Mouse (Mus musculus) neural tube, embryonic 12.5 days (tissue): ENCODE measurements around the gene Cachd1. TPM values are rescaled to one million over a fixed set of nuclear protein-coding genes. Genes with fewer than 3 reads are reported as not detected.

Experiments
- ATAC-seq: fragments of 200-750 bp; cut with Nextera tagmentation; 2 replicates; pipeline ENCODE4 v1.8.0; 2017; ENCODE audit warnings: low read depth, mild to moderate bottlenecking, moderate TSS enrichment, moderate library complexity; ENCODE audit not compliant: low FRiP score
- H3K27ac ChIP-seq: fragments of 300-500 bp; sonication (generic); 2 replicates; pipeline ENCODE4 v1.5.1; 2016
- H3K27me3 ChIP-seq: fragments of 300-500 bp; sonication (generic); replicated peaks from 2 replicates; pipeline ENCODE4 v1.6.1; 2016; ENCODE audit warnings: mild to moderate bottlenecking
- H3K36me3 ChIP-seq: fragments of 300-500 bp; sonication (generic); 2 replicates; pipeline ENCODE4 v1.6.1; 2016; ENCODE audit warnings: mild to moderate bottlenecking
- H3K4me1 ChIP-seq: fragments of 300-500 bp; sonication (generic); 2 replicates; pipeline ENCODE4 v1.6.1; 2016
- H3K4me2 ChIP-seq: fragments of 300-500 bp; sonication (generic); replicated peaks from 2 replicates; pipeline ENCODE4 v1.6.1; 2016; ENCODE audit warnings: mild to moderate bottlenecking
- H3K4me3 ChIP-seq: fragments of 300-500 bp; sonication (generic); 2 replicates; pipeline ENCODE4 v1.5.1; 2016
- H3K9ac ChIP-seq: fragments of 300-500 bp; sonication (generic); 2 replicates; pipeline ENCODE4 v1.6.1; 2016; ENCODE audit warnings: mild to moderate bottlenecking
- H3K9me3 ChIP-seq: fragments of 300-500 bp; sonication (generic); 2 replicates; pipeline ENCODE4 v1.6.1; 2016; ENCODE audit warnings: mild to moderate bottlenecking
- WGBS: fragments of 180-500 bp; shearing (Covaris S2); methylation state at CpG from one replicate; pipeline ENCODE4 v1.1.7; 2016; 5-methylcytosine and 5-hydroxymethylcytosine counted together
- polyA plus RNA-seq: library from polyadenylated mRNA; unstranded; fragments of >200 nt; fragmentation: Nextera tagmentation; extraction: Ambion mirVana; gene quantifications from 2 replicates; pipeline ENCODE4 v1.2.1, GENCODE M21; 2016

The Cachd1 gene
- polyA plus RNA-seq, 1 experiment from 2014 or later, result 30.2 TPM

DNA sequence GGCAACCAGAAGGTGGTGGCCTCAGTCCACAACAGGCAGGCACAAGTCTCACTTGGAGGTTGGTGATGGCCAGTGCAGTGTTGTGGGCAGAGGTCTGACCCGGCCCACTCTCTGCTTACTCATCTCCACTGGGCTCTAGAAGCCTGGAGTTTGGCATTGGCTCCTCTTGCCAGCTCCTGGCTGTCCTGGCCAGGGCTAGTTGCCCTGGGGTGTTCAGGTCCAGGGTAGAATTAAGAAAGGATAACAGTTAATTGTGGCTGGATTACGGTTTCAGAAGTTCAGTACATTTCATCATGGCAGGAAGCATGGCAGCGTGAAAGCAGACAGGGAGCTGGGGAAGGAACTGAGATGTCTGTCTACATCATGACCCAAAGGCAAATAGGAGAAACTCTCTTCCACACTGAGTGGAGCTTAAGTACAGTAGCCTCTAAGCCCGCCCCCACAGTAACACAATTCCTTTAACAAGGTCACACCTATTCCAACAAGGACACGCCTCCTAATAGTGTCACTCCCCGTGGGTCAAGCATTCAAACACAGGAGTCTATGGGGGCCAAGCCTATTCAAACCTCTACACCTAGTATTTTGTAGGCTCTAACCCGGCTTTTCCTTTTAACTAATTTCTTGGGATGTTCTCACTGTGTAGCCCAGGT lies 74.5 kb downstream of the Cachd1 start:
- no peak for ATAC-seq
- no peak overlapping the region for H3K9ac ChIP-seq
- no peaks in the 10 kb centered on the region for H3K27me3 ChIP-seq
- H3K4me3 ChIP-seq, result no peak overlapping the region
- H3K27ac ChIP-seq, result no peak overlapping the region
- WGBS, result 83% methylated on average over 7 of the region's 7 CpGs
- H3K9me3 ChIP-seq, result no peaks in the 10 kb centered on the region
- no peak overlapping the region for H3K4me2 ChIP-seq
- peaks cover 18% of the 10 kb centered on the region for H3K4me1 ChIP-seq
- H3K36me3 ChIP-seq, result no peaks in the 10 kb centered on the region

DNA sequence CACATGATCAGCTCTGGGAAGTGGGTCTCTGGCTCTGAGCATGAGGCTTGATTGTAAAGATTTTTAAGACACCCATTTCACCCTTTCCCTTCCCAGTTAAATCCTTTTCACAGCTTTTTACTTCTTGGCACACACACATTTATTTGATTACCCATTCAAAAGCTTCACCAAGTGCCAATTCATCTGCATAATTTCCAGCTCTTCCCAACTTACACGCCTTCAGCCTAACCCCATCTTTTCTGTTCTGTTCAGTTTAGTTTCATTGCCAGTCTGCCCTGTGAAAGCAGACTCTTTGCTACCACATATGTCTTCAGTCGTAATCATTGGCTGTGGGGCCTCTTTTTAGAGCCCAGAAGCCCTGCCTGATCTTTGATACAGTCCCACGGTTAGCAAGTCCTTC lies 76.0 kb downstream of the Cachd1 start:
- no peak overlapping the region for H3K4me3 ChIP-seq
- no peak overlapping the region for H3K4me2 ChIP-seq
- H3K27ac ChIP-seq, result no peak overlapping the region
- peaks cover 26% of the 10 kb centered on the region for H3K4me1 ChIP-seq
- no peak for ATAC-seq
- no peaks in the 10 kb centered on the region for H3K9me3 ChIP-seq
- no peaks in the 10 kb centered on the region for H3K36me3 ChIP-seq
- 40% methylated on average over 3 of the region's 3 CpGs for WGBS
- no peak overlapping the region for H3K9ac ChIP-seq
- H3K27me3 ChIP-seq, result no peaks in the 10 kb centered on the region

DNA sequence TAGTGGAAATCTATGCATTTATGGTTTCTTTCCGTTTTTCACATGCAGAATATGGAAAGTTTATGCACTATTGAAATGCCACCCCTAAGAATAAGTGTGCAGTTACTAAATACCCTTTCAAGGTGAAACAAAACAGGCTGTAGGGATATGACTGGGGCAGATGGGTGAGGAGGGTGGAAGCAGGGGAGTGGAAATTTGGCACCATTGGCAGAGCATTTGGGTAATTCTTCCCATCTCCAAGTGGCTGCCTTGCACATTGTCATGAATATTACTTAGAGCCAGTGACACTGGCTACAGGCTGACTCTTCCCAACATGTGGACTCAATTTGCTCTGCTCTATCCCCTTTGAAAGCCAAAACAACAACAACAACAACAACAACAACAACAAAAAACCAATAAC lies 77.0 kb downstream of the Cachd1 start:
- Histone ChIP-seq H3K4me3 (no peak overlapping the region), H3K9ac (no peak overlapping the region), H3K27me3 (no peaks in the 10 kb centered on the region), H3K4me2 (no peak overlapping the region), H3K4me1 (peaks cover 27% of the 10 kb centered on the region), H3K27ac (no peak overlapping the region), H3K9me3 (no peaks in the 10 kb centered on the region), H3K36me3 (no peaks in the 10 kb centered on the region)
- no peak for ATAC-seq
- WGBS, result 48% methylated on average over 1 of the region's 1 CpGs

- no peak for ATAC-seq
- 82% methylated on average over 4 of the region's 4 CpGs for WGBS
- H3K9me3 ChIP-seq, result no peaks in the 10 kb centered on the region
- H3K9ac ChIP-seq, result no peak overlapping the region
- H3K27me3 ChIP-seq, result no peaks in the 10 kb centered on the region
- H3K36me3 ChIP-seq, result no peaks in the 10 kb centered on the region
- H3K27ac ChIP-seq, result no peak overlapping the region
- no peak overlapping the region for H3K4me3 ChIP-seq
- no peak overlapping the region for H3K4me2 ChIP-seq
- peaks cover 27% of the 10 kb centered on the region for H3K4me1 ChIP-seq
Measured at GRCm38 (mm10) chr4:100855373-100855772, 78.9 kb downstream of the Cachd1 start.

- Histone ChIP-seq H3K27me3 (no peaks in the 10 kb centered on the region), H3K4me3 (no peak overlapping the region), H3K36me3 (no peaks in the 10 kb centered on the region), H3K4me1 (peaks cover 21% of the 10 kb centered on the region), H3K4me2 (no peak overlapping the region), H3K27ac (no peak overlapping the region), H3K9ac (no peak overlapping the region), H3K9me3 (no peaks in the 10 kb centered on the region)
- WGBS, result 29% methylated on average over 3 of the region's 3 CpGs
- ATAC-seq, result no peak
Measured at GRCm38 (mm10) chr4:100857411-100857869, 81.0 kb downstream of the Cachd1 start.

DNA sequence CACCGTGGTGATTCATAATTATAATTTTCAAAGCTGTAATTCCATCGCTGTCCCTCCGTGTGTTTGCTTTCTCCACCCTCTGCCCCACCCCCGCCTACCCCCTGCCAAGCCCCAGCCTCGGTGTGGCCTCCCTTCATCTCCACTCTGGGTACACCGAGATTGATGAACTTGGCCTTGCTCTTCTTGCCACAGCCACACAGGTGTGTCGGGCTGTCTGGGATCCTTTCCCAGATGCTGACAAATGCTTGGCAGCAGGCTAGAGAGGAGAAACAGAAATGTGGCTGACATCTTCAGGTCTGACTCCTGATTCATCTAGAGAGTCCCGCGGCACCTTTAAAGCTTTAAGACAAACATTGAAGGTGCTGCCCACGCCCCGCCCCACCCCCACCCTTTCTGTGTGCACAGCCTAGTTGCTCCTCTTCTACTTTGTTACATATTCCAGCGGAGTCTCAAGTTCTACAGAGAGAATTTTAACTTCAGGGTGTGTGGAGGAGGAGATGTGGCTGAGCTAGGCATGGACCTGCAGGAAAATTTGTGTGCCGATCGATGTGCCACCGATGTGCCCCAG lies 87.5 kb downstream of the Cachd1 start:
- WGBS, result 55% methylated on average over 15 of the region's 15 CpGs
- Histone ChIP-seq H3K9ac (no peak overlapping the region), H3K36me3 (no peaks in the 10 kb centered on the region), H3K4me1 (peaks cover 31% of the 10 kb centered on the region), H3K27ac (no peak overlapping the region), H3K4me2 (no peak overlapping the region), H3K27me3 (no peaks in the 10 kb centered on the region), H3K4me3 (no peak overlapping the region), H3K9me3 (no peaks in the 10 kb centered on the region)
- no peak for ATAC-seq

- no peak overlapping the region for H3K27ac ChIP-seq
- WGBS, result 23% methylated on average over 13 of the region's 13 CpGs
Measured at GRCm38 (mm10) chr4:100865423-100865822, 88.9 kb downstream of the Cachd1 start.

DNA sequence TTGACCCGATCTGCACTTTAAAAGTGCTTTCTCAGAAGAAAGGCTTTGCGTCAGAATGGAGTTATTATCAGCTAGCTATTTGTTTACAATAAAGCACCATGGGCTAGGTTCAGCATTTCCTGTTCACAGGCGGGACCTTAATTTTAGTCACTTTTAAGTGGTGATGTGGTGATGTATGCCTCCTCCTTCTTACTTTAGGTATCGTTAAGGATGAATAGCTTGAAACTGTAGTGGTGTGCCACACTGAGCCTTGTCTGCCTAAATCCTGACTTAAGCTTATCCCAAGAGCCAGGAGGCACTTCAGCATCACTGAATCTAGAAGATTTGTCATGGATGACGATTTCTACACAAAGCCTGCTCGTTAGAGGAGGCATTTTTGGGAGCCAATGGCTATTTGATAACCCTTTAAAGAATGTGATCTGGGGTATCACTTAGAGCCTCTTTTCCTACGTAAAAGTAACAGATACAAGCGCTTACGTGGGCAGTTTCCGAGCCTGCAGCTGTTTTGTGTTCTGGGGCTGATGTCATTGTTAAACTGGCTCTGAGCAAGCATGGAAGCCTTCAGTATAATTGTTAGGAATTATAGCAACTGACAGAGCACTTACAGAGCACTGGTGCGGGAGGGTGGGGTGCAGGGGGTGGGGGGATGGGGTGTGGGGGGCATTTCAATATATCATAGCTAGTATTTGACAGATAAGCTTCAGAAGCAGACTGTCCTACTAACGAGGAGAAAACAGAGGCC lies 89.7 kb downstream of the Cachd1 start:
- ATAC-seq, result 0 out of 2 replicates have a peak, but pooled peaks have one; percentile 42
- 35% methylated on average over 12 of the region's 12 CpGs for WGBS
- H3K36me3 ChIP-seq, result no peaks in the 10 kb centered on the region
- H3K27ac ChIP-seq, result no peak overlapping the region
- H3K27me3 ChIP-seq, result no peaks in the 10 kb centered on the region
- H3K9ac ChIP-seq, result no peak overlapping the region
- H3K4me2 ChIP-seq, result peak overlapping the region; percentile 28; the same call in 1 of the 2 replicates
- no peaks in the 10 kb centered on the region for H3K9me3 ChIP-seq
- peaks cover 32% of the 10 kb centered on the region for H3K4me1 ChIP-seq
- no peak overlapping the region for H3K4me3 ChIP-seq

More at GRCm38 (mm10) chr4:100865423-100865822, 88.9 kb downstream of the Cachd1 start:
- peak; percentile 17; the same call in 1 of the 2 replicates for ATAC-seq
- H3K27me3 ChIP-seq, result no peaks in the 10 kb centered on the region
- H3K4me3 ChIP-seq, result no peak overlapping the region
- peaks cover 31% of the 10 kb centered on the region for H3K4me1 ChIP-seq
- no peaks in the 10 kb centered on the region for H3K36me3 ChIP-seq
- H3K4me2 ChIP-seq, result peak overlapping the region; percentile 28
- H3K9ac ChIP-seq, result no peak overlapping the region
- H3K9me3 ChIP-seq, result no peaks in the 10 kb centered on the region

DNA sequence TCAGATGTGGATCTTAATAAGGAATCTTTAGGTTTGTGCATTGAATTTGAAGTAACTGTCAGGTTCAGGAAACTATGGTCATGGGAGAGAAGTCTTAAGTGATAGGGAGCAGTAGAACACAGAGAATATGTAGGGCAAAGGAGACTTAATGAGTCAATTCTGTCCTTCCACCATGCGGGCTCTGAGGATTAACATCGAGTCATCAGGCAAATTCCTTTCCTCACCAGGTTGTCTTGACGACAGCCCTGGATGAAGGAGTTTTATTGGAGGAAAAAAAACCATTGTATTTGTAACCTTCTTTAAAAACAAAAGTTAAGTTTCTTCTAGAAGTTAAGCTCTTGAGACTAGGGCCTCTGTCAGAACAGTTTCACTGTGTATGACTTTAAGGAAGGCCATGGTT lies 100.9 kb downstream of the Cachd1 start:
- H3K27me3 ChIP-seq, result no peaks in the 10 kb centered on the region
- H3K4me1 ChIP-seq, result no peaks in the 10 kb centered on the region
- no peaks in the 10 kb centered on the region for H3K36me3 ChIP-seq
- H3K9me3 ChIP-seq, result no peaks in the 10 kb centered on the region
- no peak overlapping the region for H3K4me3 ChIP-seq
- H3K4me2 ChIP-seq, result no peak overlapping the region
- WGBS, result 49% methylated on average over 3 of the region's 3 CpGs
- no peak overlapping the region for H3K9ac ChIP-seq
- no peak for ATAC-seq
- no peak overlapping the region for H3K27ac ChIP-seq

DNA sequence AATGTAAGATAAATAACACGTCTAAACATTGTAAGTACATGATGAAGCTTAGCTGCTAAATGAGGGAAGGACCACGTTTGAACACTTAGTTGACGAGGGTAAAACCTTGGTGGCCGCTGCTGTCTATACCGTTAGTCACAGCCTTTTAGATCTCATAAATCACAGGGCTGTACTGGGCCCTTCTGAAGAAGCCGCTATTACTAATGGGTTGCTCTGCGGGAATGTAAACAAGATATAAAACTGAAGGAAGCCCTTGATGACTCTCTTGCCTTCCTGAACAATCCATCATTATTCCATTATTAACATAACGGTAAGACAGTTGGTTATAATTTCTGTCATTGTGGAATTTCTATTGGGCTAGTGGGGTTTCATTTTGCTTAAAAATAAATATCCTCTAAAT lies 102.9 kb downstream of the Cachd1 start:
- Histone ChIP-seq H3K27ac (no peak overlapping the region), H3K36me3 (no peaks in the 10 kb centered on the region), H3K4me2 (no peak overlapping the region), H3K4me3 (no peak overlapping the region), H3K27me3 (no peaks in the 10 kb centered on the region), H3K9ac (no peak overlapping the region), H3K4me1 (no peaks in the 10 kb centered on the region), H3K9me3 (no peaks in the 10 kb centered on the region)
- WGBS, result 33% methylated on average over 8 of the region's 8 CpGs
- no peak for ATAC-seq

- Histone ChIP-seq H3K27ac (no peak overlapping the region), H3K4me1 (peaks cover 5% of the 10 kb centered on the region), H3K9ac (no peak overlapping the region), H3K9me3 (no peaks in the 10 kb centered on the region), H3K4me2 (no peak overlapping the region), H3K36me3 (no peaks in the 10 kb centered on the region), H3K4me3 (no peak overlapping the region), H3K27me3 (no peaks in the 10 kb centered on the region)
- 84% methylated on average over 4 of the region's 4 CpGs for WGBS
- no peak for ATAC-seq
Measured at GRCm38 (mm10) chr4:100880075-100880474, 103.6 kb downstream of the Cachd1 start.
